Mouse (Mus musculus) hindbrain, embryonic 16.5 days (tissue): Measurements from ENCODE around the gene Papln. TPM values are rescaled to one million over a fixed set of nuclear protein-coding genes. Genes with fewer than 3 reads are reported as not detected.

ENCODE experiments used
- ATAC-seq: fragments of 200-750 bp; cut with Nextera tagmentation; 2 replicates; pipeline ENCODE4 v1.8.0; 2017; ENCODE audit warnings: moderate TSS enrichment, moderate library complexity
- H3K27ac ChIP-seq: fragments of 300-500 bp; sonication (generic); 2 replicates; pipeline ENCODE4 v1.5.1; 2014; ENCODE audit warnings: low read depth, mild to moderate bottlenecking, control low read depth, low read length, moderate library complexity
- H3K27me3 ChIP-seq: fragments of 300-500 bp; sonication (generic); replicated peaks from 2 replicates; pipeline ENCODE4 v1.6.1; 2014; ENCODE audit warnings: low read length; ENCODE audit not compliant: control insufficient read depth, insufficient read depth
- H3K36me3 ChIP-seq: fragments of 300-500 bp; sonication (generic); 2 replicates; pipeline ENCODE4 v1.6.1; 2014; ENCODE audit warnings: mild to moderate bottlenecking, low read length, moderate library complexity, mixed read lengths; ENCODE audit not compliant: control insufficient read depth, insufficient read depth
- H3K4me1 ChIP-seq: fragments of 300-500 bp; sonication (generic); 2 replicates; pipeline ENCODE4 v1.6.1; 2014; ENCODE audit warnings: low read depth, low read length; ENCODE audit not compliant: control insufficient read depth, insufficient read depth
- H3K4me2 ChIP-seq: fragments of 300-500 bp; sonication (generic); 2 replicates; pipeline ENCODE4 v1.6.1; 2014; ENCODE audit warnings: mild to moderate bottlenecking, low read length, control low read depth, moderate library complexity
- H3K4me3 ChIP-seq: fragments of 300-500 bp; sonication (generic); 2 replicates; pipeline ENCODE4 v1.5.1; 2014; ENCODE audit warnings: mild to moderate bottlenecking, low read length, control low read depth, moderate library complexity
- H3K9ac ChIP-seq: fragments of 300-500 bp; sonication (generic); 2 replicates; pipeline ENCODE4 v1.6.1; 2014; ENCODE audit warnings: low read depth, mild to moderate bottlenecking, control low read depth, low read length, moderate library complexity
- H3K9me3 ChIP-seq: fragments of 300-500 bp; sonication (generic); 2 replicates; pipeline ENCODE4 v1.6.1; 2014; ENCODE audit warnings: mild to moderate bottlenecking, low read length, moderate library complexity; ENCODE audit not compliant: control insufficient read depth
- WGBS: fragments of 180-500 bp; shearing (Covaris S2); extraction: QIAGEN DNeasy Blood & Tissue Kit; methylation state at CpG from one replicate; pipeline ENCODE4 v1.1.7; 2014; 5-methylcytosine and 5-hydroxymethylcytosine counted together
- polyA plus RNA-seq: library from polyadenylated mRNA; unstranded; fragments of >200 nt; fragmentation: Nextera tagmentation; extraction: Ambion mirVana; gene quantifications from 2 replicates; pipeline ENCODE4 v1.2.1, GENCODE M21; 2015

Gene Papln
- polyA plus RNA-seq, 1 experiment from 2014 or later = 0.31 TPM

GRCm38 (mm10) chr12:83841409-83842190 lies 78.2 kb downstream of the Papln start:
- WGBS = 92% methylated on average over 10 of the region's 10 CpGs
- H3K36me3 ChIP-seq = peaks cover 11% of the 10 kb centered on the region; the same call in 1 of the 2 replicates
- H3K4me1 ChIP-seq = no peaks in the 10 kb centered on the region
- no peak overlapping the region for H3K4me3 ChIP-seq
- H3K4me2 ChIP-seq = no peak overlapping the region
- no peaks in the 10 kb centered on the region for H3K27me3 ChIP-seq
- no peak for ATAC-seq
- H3K9ac ChIP-seq = no peak overlapping the region
- no peak overlapping the region for H3K27ac ChIP-seq
- H3K9me3 ChIP-seq = no peaks in the 10 kb centered on the region

Other genes with a start within 250 kb of the Papln start
- 47.3 and 48.2 TPM in 2 replicates for gene Dcaf4, start 243.2 kb upstream of the Papln start, polyA plus RNA-seq
- 20.8 and 26.1 TPM in 2 replicates for gene Zfyve1, start 166.4 kb upstream of the Papln start, polyA plus RNA-seq
- 217 TPM in 2 replicates for gene Rbm25, start 132.4 kb upstream of the Papln start, polyA plus RNA-seq
- gene Psen1, start 75.5 kb upstream of the Papln start, polyA plus RNA-seq = 65.1 and 73.6 TPM in 2 replicates
- 15.7 and 17.2 TPM in 2 replicates for gene Numb, start 158.3 kb downstream of the Papln start, polyA plus RNA-seq
- gene Riox1, start 187.0 kb downstream of the Papln start, polyA plus RNA-seq = 7.2 and 9.1 TPM in 2 replicates
- not detected in 2 replicates for gene Heatr4, start 221.2 kb downstream of the Papln start, polyA plus RNA-seq
- 16.1 TPM in 2 replicates for gene Acot2, start 224.2 kb downstream of the Papln start, polyA plus RNA-seq
- 98.1 and 112 TPM in 2 replicates for gene Acot1, start 245.9 kb downstream of the Papln start, polyA plus RNA-seq